Mouse (Mus musculus): ENCODE data around the gene Micall1. TPM values are rescaled to one million over a fixed set of nuclear protein-coding genes. Genes with fewer than 3 reads are reported as not detected.

The Micall1 gene
- polyA plus RNA-seq, 1 experiment from 2014 or later = 7.0 TPM

DNA sequence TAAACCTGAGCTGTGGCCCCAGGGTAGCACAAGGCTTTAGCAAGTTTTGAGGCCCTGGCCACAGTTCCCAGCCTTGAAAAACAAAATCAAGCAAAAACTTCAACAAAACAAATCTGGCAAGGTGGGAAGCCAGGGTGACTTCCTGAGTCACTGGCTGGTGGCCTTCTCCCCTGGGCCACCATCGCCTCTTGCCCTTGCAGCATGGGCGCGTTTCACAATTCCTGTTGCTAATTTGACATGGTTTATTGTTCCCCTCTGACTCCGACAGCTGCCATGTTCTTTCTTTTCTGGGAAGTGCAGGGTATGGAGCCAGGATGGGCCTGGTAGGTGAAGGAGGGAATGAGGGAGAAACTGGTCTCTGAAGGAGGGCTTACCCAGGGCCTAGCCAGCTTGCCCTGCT lies 13.4 kb downstream of the Micall1 start:
- ATAC-seq (ENCODE audit: low FRiP score, low TSS enrichment) = no peak
- Histone ChIP-seq H3K4me3 (ENCODE audit: low read depth, low read length) (no peak overlapping the region), H3K27ac (replicated peaks) (no peak overlapping the region), H3K27me3 (ENCODE audit: control insufficient read depth, insufficient read depth, low read length) (no peaks in the 10 kb centered on the region), H3K36me3 (ENCODE audit: control insufficient read depth, insufficient read depth, low read length) (peaks cover 68% of the 10 kb centered on the region), H3K9me3 (ENCODE audit: control insufficient read depth, low read length) (no peaks in the 10 kb centered on the region), H3K4me2 (replicated peaks; ENCODE audit: low read depth) (no peak overlapping the region), H3K9ac (ENCODE audit: low read length) (no peak overlapping the region), H3K4me1 (replicated peaks; ENCODE audit: control insufficient read depth, insufficient read depth) (no peaks in the 10 kb centered on the region)
- no peak for TF ChIP-seq CTCF (IDR thresholded peaks at IDR 0.05; ENCODE audit: low read depth)
- TF ChIP-seq EP300 (optimal IDR thresholded peaks at IDR 0.05) = no peak
- no peak for DNase-seq (ENCODE audit: low spot score)
- WGBS = 86% methylated on average over 4 of the region's 4 CpGs

DNA sequence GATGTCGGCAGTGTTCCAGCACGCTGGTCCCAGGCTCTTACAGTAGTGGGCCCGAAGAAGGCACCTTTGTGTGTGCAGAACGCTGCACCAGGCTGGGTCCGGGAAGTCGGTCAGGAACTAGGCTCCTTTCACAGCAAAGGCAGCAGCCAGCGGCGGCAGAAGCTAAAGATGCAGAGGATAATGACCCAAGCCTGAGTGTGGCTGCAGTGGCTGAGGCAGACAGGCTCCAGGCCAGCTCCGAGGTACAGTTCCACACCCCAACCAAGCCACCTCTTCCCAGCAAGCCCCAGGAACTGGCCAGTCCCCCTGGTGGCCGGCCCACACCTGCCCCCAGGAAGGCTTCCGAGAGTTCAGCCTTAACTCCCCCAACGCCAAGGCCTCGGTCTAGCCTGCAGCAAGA lies 13.8 kb downstream of the Micall1 start:
- H3K36me3 ChIP-seq (ENCODE audit: control insufficient read depth, insufficient read depth, low read length) = peaks cover 68% of the 10 kb centered on the region
- no peak overlapping the region for H3K27ac ChIP-seq (replicated peaks)
- no peaks in the 10 kb centered on the region for H3K4me1 ChIP-seq (replicated peaks; ENCODE audit: control insufficient read depth, insufficient read depth)
- no peak overlapping the region for H3K9ac ChIP-seq (ENCODE audit: low read length)
- H3K27me3 ChIP-seq (ENCODE audit: control insufficient read depth, insufficient read depth, low read length) = no peaks in the 10 kb centered on the region
- no peak for DNase-seq (ENCODE audit: low spot score)
- H3K4me3 ChIP-seq (ENCODE audit: low read depth, low read length) = no peak overlapping the region
- no peaks in the 10 kb centered on the region for H3K9me3 ChIP-seq (ENCODE audit: control insufficient read depth, low read length)
- no peak overlapping the region for H3K4me2 ChIP-seq (replicated peaks; ENCODE audit: low read depth)
- TF ChIP-seq CTCF (IDR thresholded peaks at IDR 0.05; ENCODE audit: low read depth) (peak; percentile 22; the same call in 1 of the 2 replicates), EP300 (optimal IDR thresholded peaks at IDR 0.05) (no peak)
- WGBS = 80% methylated on average over 13 of the region's 13 CpGs
- no peak for ATAC-seq (ENCODE audit: low FRiP score, low TSS enrichment)

DNA sequence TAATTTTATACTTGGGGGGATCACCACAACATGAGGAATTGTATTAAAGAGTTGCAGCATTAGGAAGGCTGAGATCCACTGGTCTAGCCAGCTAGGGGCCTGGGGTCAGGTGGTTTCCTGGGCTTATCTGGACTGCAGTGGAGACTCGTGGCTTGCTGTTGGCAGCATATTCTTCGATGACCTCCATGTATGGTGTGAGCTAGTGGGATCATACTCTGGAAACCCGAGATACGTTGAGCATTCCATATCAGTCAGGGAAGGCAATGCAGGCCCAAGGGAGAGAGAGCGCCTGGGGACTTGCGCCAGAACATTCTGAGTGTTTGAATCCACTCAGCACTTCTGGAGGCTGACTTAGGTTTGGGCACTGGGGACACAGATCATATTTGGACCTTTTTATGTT lies 15.1 kb downstream of the Micall1 start:
- H3K27me3 ChIP-seq (ENCODE audit: control insufficient read depth, insufficient read depth, low read length) = no peaks in the 10 kb centered on the region
- DNase-seq (ENCODE audit: low spot score) (no peak), ATAC-seq (ENCODE audit: low FRiP score, low TSS enrichment) (no peak)
- no peak for TF ChIP-seq CTCF (IDR thresholded peaks at IDR 0.05; ENCODE audit: low read depth)
- no peak overlapping the region for H3K9ac ChIP-seq (ENCODE audit: low read length)
- H3K4me2 ChIP-seq (replicated peaks; ENCODE audit: low read depth) = no peak overlapping the region
- no peak overlapping the region for H3K27ac ChIP-seq (replicated peaks)
- H3K4me1 ChIP-seq (replicated peaks; ENCODE audit: control insufficient read depth, insufficient read depth) = no peaks in the 10 kb centered on the region
- peaks cover 63% of the 10 kb centered on the region for H3K36me3 ChIP-seq (ENCODE audit: control insufficient read depth, insufficient read depth, low read length)
- WGBS = 81% methylated on average over 6 of the region's 6 CpGs
- no peaks in the 10 kb centered on the region for H3K9me3 ChIP-seq (ENCODE audit: control insufficient read depth, low read length)
- no peak overlapping the region for H3K4me3 ChIP-seq (ENCODE audit: low read depth, low read length)

- H3K4me3 ChIP-seq (ENCODE audit: low read depth, low read length) = no peak overlapping the region
- peaks cover 59% of the 10 kb centered on the region for H3K36me3 ChIP-seq (ENCODE audit: control insufficient read depth, insufficient read depth, low read length)
- H3K4me1 ChIP-seq (replicated peaks; ENCODE audit: control insufficient read depth, insufficient read depth) = no peaks in the 10 kb centered on the region
- TF ChIP-seq EP300 (optimal IDR thresholded peaks at IDR 0.05) (no peak), CTCF (IDR thresholded peaks at IDR 0.05; ENCODE audit: low read depth) (no peak)
- no peak overlapping the region for H3K4me2 ChIP-seq (replicated peaks; ENCODE audit: low read depth)
- H3K9me3 ChIP-seq (ENCODE audit: control insufficient read depth, low read length) = no peaks in the 10 kb centered on the region
- ATAC-seq (ENCODE audit: low FRiP score, low TSS enrichment) (no peak), DNase-seq (ENCODE audit: low spot score) (no peak)
- H3K9ac ChIP-seq (ENCODE audit: low read length) = no peak overlapping the region
- WGBS = 79% methylated on average over 10 of the region's 10 CpGs
- no peak overlapping the region for H3K27ac ChIP-seq (replicated peaks)
- no peaks in the 10 kb centered on the region for H3K27me3 ChIP-seq (ENCODE audit: control insufficient read depth, insufficient read depth, low read length)
These were observed 15.7 kb downstream of the Micall1 start for GRCm38 (mm10) chr15:79124331-79124875.

DNA sequence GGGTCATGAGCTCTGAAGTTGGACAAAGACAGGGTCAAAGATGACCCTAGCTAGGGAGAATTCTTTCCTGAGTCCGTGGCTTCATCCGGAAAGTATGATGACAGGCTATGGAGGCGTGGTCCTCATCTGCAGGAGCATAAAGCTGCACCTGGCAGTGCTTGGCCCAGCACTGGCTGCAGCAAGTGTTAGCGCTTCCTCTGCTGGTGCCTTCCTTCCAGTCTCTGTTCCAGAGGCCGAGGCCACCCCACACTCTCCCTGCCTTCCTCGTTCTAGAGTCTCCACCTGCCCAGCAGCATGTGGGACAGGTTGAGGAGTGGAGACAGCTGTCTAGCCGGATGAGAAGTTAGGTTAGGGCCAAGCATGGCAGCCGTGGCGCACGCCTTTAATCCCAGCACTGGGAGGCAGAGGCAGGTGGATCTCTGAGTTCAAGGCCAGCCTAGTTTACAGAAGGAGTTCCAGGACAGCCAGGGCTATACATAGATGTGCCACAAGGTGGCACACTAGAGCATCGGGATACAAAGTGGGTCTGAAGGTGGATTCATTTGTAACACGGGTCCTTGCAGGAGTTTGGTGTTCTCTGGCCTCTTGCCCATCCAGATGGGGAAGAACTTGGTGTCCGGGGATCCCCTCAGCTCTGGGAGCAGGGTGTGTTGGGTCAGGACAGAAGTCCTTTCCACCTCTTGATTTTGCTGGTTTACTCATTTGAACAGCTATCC lies 17.7 kb downstream of the Micall1 start:
- Histone ChIP-seq H3K27me3 (ENCODE audit: control insufficient read depth, insufficient read depth, low read length) (no peaks in the 10 kb centered on the region), H3K27ac (replicated peaks) (no peak overlapping the region), H3K4me3 (ENCODE audit: low read depth, low read length) (no peak overlapping the region), H3K9me3 (ENCODE audit: control insufficient read depth, low read length) (no peaks in the 10 kb centered on the region), H3K4me2 (replicated peaks; ENCODE audit: low read depth) (no peak overlapping the region), H3K36me3 (ENCODE audit: control insufficient read depth, insufficient read depth, low read length) (peaks cover 53% of the 10 kb centered on the region), H3K4me1 (replicated peaks; ENCODE audit: control insufficient read depth, insufficient read depth) (no peaks in the 10 kb centered on the region), H3K9ac (ENCODE audit: low read length) (no peak overlapping the region)
- peak; percentile 66 for DNase-seq (ENCODE audit: low spot score)
- 79% methylated on average over 13 of the region's 13 CpGs for WGBS
- TF ChIP-seq EP300 (optimal IDR thresholded peaks at IDR 0.05) (no peak), CTCF (IDR thresholded peaks at IDR 0.05; ENCODE audit: low read depth) (peak; percentile 83)
- ATAC-seq (ENCODE audit: low FRiP score, low TSS enrichment) = no peak

DNA sequence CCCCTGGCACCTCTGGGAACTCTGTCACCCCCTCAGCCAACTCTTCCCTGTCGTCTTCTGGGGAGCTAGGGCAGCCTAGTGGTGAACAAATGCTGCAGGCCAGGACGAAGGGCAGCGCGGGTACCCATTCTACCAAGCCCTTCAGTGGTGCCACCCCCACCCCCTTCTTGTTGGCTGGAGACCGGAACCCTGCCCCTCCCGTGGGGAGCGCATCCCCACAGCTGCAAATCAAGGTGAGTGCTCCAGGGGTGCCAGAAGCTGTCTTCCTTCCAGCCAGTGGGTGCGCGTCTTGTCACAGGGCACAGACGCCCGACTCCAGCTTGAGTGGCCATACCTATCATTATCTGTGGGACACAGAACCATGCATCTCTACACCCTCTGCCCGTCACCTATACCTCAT lies 18.4 kb downstream of the Micall1 start:
- DNase-seq (ENCODE audit: low spot score) = no peak
- WGBS = 90% methylated on average over 12 of the region's 12 CpGs
- Histone ChIP-seq H3K27me3 (ENCODE audit: control insufficient read depth, insufficient read depth, low read length) (no peaks in the 10 kb centered on the region), H3K36me3 (ENCODE audit: control insufficient read depth, insufficient read depth, low read length) (peaks cover 56% of the 10 kb centered on the region), H3K4me3 (ENCODE audit: low read depth, low read length) (no peak overlapping the region), H3K4me2 (replicated peaks; ENCODE audit: low read depth) (no peak overlapping the region), H3K9ac (ENCODE audit: low read length) (no peak overlapping the region), H3K27ac (replicated peaks) (no peak overlapping the region), H3K4me1 (replicated peaks; ENCODE audit: control insufficient read depth, insufficient read depth) (no peaks in the 10 kb centered on the region), H3K9me3 (ENCODE audit: control insufficient read depth, low read length) (no peaks in the 10 kb centered on the region)
- ATAC-seq (ENCODE audit: low FRiP score, low TSS enrichment) = no peak
- TF ChIP-seq EP300 (optimal IDR thresholded peaks at IDR 0.05) = no peak
- TF ChIP-seq CTCF (IDR thresholded peaks at IDR 0.05; ENCODE audit: low read depth) = no peak

Measured in stomach, postnatal 0 days (tissue).